Mouse (Mus musculus) hindbrain, embryonic 10.5 days (tissue): ENCODE measurements at regions not wholly inside any gene's neighbourhood (a gene's known extent, or its start where the extent isn't known, plus 50 kb on each side); places are given as distances from the start of the nearest gene placed in this dataset.

Source experiments
- DNase-seq: peaks from one replicate; pipeline ENCODE4 v3.0.0-alpha.2; 2017; ENCODE audit warnings: low spot score
- H3K27ac ChIP-seq: fragments of 300-500 bp; sonication (generic); 2 replicates; pipeline ENCODE4 v1.5.1; 2016; ENCODE audit warnings: mild to moderate bottlenecking, moderate library complexity
- H3K27me3 ChIP-seq: fragments of 300-500 bp; sonication (generic); 2 replicates; pipeline ENCODE4 v1.6.1; 2016; ENCODE audit warnings: mild to moderate bottlenecking; ENCODE audit not compliant: poor library complexity, insufficient read depth, severe bottlenecking
- H3K36me3 ChIP-seq: fragments of 300-500 bp; sonication (generic); 2 replicates; pipeline ENCODE4 v1.6.1; 2016; ENCODE audit warnings: mild to moderate bottlenecking, moderate library complexity
- H3K4me1 ChIP-seq: fragments of 300-500 bp; sonication (generic); replicated peaks from 2 replicates; pipeline ENCODE4 v1.6.1; 2016; ENCODE audit warnings: mild to moderate bottlenecking
- H3K4me3 ChIP-seq: fragments of 300-500 bp; sonication (generic); 2 replicates; pipeline ENCODE4 v1.5.1; 2016; ENCODE audit warnings: mild to moderate bottlenecking, moderate library complexity
- H3K9me3 ChIP-seq: fragments of 300-500 bp; sonication (generic); 2 replicates; pipeline ENCODE4 v1.6.1; 2016; ENCODE audit warnings: mild to moderate bottlenecking, moderate library complexity
- WGBS: fragments of 180-500 bp; shearing (Covaris S2); methylation state at CpG from one replicate; pipeline ENCODE4 v1.1.7; 2016; 5-methylcytosine and 5-hydroxymethylcytosine counted together

DNA sequence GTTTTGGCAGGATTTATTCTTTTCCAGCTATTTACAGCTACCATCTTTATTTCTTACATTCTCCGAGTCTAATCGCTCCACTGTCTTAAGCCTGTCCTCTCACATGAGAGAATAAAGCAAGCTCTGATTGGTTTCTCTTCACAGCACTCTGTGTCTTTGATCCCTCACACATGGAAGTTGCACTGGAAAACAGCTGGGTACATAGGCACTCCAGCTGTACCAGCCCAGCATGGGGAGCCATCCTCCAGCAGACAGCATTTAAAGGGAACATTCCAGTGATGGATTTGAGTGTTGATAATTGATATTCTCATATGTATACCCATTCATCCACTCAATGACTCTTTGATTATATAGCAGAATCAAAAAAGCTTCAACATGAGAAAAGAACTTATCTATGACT lies 300.2 kb upstream of the Nmur2 start:
- no peaks in the 10 kb centered on the region for H3K9me3 ChIP-seq
- WGBS, result 83% methylated on average over 2 of the region's 2 CpGs
- H3K4me1 ChIP-seq, result no peaks in the 10 kb centered on the region
- H3K4me3 ChIP-seq, result no peak overlapping the region
- no peaks in the 10 kb centered on the region for H3K36me3 ChIP-seq
- no peaks in the 10 kb centered on the region for H3K27me3 ChIP-seq
- no peak for DNase-seq
- H3K27ac ChIP-seq, result no peak overlapping the region

DNA sequence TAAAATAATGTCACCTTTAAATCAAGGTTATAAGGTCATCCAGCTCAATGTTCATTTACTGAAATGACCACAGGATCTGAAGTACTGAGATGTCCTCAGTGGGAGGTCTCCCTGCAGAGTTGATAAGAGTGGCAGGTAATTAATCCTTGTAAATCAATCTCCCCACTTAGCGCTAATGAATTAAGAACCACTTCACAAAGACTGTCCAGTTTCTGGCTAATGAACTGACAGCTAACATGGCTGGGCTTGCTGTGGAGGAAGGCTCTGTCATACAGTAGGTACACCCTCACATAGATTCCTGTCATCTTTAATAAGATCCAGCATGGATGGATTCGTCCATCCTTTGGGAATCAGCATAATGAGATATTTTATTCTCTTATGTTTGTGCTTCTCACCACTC lies 297.7 kb upstream of the Nmur2 start:
- Histone ChIP-seq H3K4me3 (no peak overlapping the region), H3K27ac (no peak overlapping the region), H3K9me3 (no peaks in the 10 kb centered on the region), H3K27me3 (no peaks in the 10 kb centered on the region), H3K4me1 (no peaks in the 10 kb centered on the region), H3K36me3 (no peaks in the 10 kb centered on the region)
- 83% methylated on average over 2 of the region's 2 CpGs for WGBS
- no peak for DNase-seq

DNA sequence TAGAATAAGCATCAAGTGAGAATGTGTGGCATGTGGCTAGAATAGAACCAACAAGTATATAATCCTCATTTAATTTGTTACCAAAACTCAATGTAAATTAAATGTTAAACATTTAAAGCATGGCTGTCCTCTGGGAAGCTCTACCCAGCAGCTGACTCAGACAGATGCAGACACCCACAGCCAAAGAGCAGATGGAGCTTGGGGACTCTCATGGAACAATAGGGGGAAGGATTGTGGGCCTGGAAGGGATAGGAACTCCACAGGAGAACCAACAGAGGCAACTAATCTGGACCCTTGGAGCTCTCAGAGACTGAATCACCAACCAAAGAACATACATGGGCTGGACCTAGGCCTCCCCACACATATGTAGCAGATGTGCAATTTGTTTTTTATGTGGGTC lies 295.1 kb upstream of the Nmur2 start:
- H3K36me3 ChIP-seq, result no peaks in the 10 kb centered on the region
- H3K9me3 ChIP-seq, result no peaks in the 10 kb centered on the region
- H3K27me3 ChIP-seq, result no peaks in the 10 kb centered on the region
- no peak overlapping the region for H3K27ac ChIP-seq
- H3K4me1 ChIP-seq, result no peaks in the 10 kb centered on the region
- H3K4me3 ChIP-seq, result no peak overlapping the region
- no peak for DNase-seq

DNA sequence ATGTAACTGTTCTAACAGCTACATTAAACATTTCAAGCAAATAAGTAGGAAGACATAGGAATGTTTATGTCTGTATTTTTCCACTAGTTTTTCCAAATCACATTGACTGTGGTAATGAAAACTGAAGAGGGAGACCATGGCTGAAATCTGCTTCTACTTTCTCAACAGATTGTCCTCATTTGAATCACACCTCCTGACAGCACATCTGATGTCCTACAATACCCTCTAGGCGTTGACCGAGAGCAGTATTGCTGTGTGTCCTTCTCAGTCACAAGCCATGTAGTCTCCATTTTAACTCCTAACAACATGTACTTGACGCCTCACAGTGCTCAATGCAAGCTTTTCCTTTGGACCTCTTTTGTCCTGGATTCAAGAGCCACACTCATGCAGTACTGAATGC lies 279.5 kb upstream of the Nmur2 start:
- Histone ChIP-seq H3K27me3 (no peaks in the 10 kb centered on the region), H3K36me3 (no peaks in the 10 kb centered on the region), H3K4me3 (no peak overlapping the region), H3K27ac (no peak overlapping the region), H3K9me3 (no peaks in the 10 kb centered on the region), H3K4me1 (no peaks in the 10 kb centered on the region)
- 87% methylated on average over 3 of the region's 3 CpGs for WGBS
- no peak for DNase-seq

DNA sequence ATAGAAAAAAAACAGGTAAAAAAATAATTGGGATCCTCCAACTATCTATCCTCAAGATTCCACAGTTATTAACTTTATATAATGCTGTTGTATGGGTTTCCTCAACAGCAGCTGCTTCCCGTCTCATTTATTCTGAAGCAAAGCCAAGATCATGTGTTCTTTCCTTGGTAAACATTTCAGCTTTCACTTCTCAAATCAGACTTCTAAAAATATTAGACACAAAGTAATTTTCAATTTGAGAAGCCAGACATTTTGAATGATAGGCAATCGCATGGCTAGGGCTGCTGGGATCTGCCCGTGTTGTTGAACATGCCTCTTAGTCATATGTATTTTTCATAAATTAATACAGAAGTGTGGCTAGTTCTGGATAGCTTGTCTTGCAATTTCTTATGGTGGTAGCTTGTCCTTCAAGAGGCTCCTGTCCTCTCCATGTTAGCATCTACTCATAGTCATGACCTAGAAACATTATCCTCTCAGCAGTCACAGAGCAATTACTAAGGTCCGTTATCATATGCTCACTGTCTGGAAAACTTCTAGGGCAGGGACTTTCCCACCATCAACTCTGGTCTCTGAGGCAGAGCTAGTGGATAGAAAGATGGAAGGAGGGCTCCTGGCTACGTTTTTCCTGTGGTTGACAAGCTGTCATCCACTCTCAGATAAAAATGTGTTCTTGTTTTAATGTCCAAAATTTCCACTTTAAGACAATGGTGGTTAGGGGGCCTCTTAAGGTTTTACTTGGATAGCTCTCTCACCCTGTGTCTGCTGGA lies 274.6 kb upstream of the Nmur2 start:
- H3K36me3 ChIP-seq, result no peaks in the 10 kb centered on the region
- no peak overlapping the region for H3K4me3 ChIP-seq
- H3K27me3 ChIP-seq, result no peaks in the 10 kb centered on the region
- DNase-seq, result no peak
- H3K4me1 ChIP-seq, result no peaks in the 10 kb centered on the region
- no peak overlapping the region for H3K27ac ChIP-seq
- WGBS, result 81% methylated on average over 5 of the region's 5 CpGs
- H3K9me3 ChIP-seq, result no peaks in the 10 kb centered on the region

DNA sequence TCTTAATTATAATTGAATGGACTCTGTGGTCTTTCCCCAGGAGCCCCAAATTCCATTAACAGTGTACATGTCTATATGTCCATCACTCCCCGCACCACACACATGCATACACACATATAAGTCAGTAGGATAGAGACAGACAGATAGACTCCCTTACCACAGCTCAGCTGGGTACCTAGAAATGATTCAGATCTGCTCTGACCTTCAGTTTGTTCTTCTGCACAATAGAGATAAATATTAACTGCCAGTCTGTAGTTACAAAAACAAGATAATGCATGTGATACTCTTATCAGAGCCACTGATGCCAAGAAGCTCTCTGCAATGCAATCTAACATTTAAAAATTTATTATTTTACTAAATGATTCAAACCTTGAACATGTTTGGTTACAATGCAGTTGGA lies 268.7 kb upstream of the Nmur2 start:
- no peaks in the 10 kb centered on the region for H3K4me1 ChIP-seq
- H3K36me3 ChIP-seq, result no peaks in the 10 kb centered on the region
- no peaks in the 10 kb centered on the region for H3K9me3 ChIP-seq
- DNase-seq, result no peak
- WGBS, result 93% methylated on average over 1 of the region's 1 CpGs
- H3K27me3 ChIP-seq, result no peaks in the 10 kb centered on the region
- H3K27ac ChIP-seq, result no peak overlapping the region
- no peak overlapping the region for H3K4me3 ChIP-seq

DNA sequence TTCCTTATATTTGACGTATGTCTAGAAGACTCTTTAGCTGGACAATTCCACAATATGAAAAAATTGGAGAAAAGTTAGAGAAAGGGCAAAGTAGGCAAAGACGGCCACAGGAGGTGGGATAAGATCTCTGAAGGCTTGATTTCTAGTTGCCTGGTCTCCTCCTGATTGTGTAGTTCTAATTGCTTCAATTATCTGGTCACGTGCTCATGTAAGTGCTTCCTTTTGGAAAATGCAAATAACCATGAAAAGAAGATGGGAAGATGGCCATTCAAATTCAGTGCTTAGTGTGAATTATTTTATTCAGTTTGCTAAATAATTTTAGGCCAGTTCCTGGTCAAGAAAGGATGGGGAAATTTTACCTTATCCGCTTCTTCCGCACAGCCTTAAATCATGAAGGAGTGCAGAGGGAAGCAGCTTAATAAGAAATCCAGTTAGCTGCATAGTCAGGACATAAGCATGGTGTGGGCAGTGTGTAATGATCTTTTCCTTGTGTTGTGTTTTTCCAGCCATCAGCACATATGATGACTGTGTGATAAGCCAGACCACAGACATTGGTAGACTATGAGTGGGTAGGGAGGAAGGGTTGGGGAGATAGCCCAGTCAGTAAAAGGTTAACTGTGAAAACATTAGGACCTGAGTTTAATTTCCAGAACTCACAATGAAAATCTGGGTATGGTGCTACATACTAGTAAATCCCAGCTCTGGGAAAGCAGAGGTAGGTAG lies 267.7 kb upstream of the Nmur2 start:
- Histone ChIP-seq H3K36me3 (no peaks in the 10 kb centered on the region), H3K4me3 (no peak overlapping the region), H3K27ac (no peak overlapping the region), H3K9me3 (no peaks in the 10 kb centered on the region), H3K4me1 (no peaks in the 10 kb centered on the region), H3K27me3 (no peaks in the 10 kb centered on the region)
- 92% methylated on average over 5 of the region's 5 CpGs for WGBS
- DNase-seq, result no peak

DNA sequence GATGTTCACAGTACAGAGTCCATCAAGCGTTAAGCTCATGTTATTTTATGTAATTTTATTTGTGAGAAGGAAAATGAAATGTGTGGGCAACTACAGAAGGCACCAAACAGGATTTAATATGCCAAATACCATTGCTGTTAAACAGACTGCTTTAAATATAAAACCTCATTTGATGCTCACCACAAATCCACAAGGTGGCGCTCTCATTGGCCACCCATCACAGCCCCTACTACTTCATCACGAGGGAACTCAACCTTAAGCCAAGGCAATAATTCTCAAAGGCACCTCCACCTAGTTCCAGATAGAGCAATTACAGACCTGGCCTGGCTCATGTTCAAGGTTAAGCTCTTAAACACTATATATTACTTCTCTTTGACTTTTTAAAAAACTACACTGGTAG lies 266.2 kb upstream of the Nmur2 start:
- no peak for DNase-seq
- Histone ChIP-seq H3K36me3 (no peaks in the 10 kb centered on the region), H3K9me3 (no peaks in the 10 kb centered on the region), H3K27me3 (no peaks in the 10 kb centered on the region), H3K27ac (no peak overlapping the region), H3K4me1 (no peaks in the 10 kb centered on the region), H3K4me3 (no peak overlapping the region)
- 31% methylated on average over 3 of the region's 3 CpGs for WGBS

DNA sequence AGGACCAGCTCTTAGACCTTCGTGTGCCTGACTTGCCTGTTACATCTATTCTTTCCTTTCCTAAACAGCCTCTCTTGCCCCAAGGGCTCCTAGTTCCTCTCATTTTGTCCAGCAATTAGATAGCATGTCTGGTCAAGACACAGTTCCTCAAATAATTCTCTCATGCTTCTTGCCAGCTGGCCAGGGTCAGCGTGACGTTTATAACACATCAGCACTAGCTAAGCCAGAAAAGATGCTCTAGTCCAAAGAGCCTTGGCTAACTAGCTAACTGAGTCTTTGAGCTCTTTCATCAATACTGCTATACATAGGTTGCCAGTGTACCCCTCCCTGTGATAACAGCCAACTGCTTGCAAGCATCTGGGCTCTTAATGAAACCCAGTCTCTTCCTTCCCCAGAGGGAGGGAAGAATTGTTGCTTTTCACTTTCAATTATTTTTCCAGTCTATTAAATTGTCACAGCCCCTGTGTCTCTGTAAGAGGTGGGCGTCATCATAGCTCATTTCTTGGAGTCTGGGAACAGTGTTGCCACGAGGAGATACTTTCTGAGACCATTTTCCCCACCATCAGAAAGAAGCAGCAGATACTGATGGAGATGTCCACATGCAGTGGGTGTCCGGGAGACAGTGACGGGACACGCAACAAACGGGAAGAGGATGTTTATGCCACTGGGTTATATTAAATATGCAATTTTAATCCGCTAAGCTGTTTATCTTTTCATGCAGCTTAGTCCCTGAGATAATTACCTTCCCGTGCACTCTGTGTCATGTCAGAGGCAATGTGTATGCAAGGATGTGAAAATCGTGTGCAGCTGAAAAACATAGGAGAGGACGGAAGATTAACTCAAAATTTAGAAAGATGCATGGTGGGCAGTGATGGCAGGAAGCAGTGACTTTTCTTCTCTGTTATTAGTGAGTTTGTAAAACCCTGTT lies 250.1 kb upstream of the Nmur2 start:
- Histone ChIP-seq H3K4me1 (no peaks in the 10 kb centered on the region), H3K4me3 (no peak overlapping the region), H3K36me3 (no peaks in the 10 kb centered on the region), H3K27ac (no peak overlapping the region), H3K9me3 (no peaks in the 10 kb centered on the region), H3K27me3 (no peaks in the 10 kb centered on the region)
- DNase-seq, result no peak
- 87% methylated on average over 13 of the region's 13 CpGs for WGBS

DNA sequence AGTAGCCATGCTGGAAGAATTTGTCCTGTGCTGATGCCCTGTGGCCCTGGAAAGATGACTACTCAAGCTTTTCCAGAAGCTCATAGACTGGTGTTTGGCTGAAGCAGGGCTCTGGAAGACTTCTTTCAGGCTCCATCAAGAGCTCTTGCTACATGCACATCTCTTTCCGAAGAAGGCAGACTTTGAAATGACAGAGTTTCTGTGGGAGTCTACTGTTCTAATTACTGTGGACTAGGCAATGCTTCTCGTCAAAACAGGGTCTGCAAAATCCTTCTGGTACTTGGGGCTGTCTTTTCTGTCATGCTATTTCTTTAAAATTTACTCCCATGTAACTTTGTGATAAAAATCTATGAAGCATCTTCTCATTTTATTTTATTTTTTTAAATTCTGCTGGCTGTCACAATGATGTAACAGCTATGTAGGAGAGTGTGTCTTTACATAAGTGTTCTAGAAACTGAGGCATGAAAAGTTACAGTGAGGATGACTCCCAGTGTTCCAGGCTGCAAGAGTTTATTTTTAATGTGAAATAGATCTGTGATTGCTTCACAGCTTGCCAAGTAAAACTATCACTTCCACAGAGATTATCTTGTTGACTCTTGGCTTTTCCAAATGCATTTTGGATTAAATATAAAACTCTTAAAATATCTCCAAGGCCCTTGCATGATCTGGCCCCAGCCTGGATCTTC lies 244.9 kb upstream of the Nmur2 start:
- no peaks in the 10 kb centered on the region for H3K36me3 ChIP-seq
- H3K4me3 ChIP-seq, result no peak overlapping the region
- no peaks in the 10 kb centered on the region for H3K27me3 ChIP-seq
- H3K4me1 ChIP-seq, result no peaks in the 10 kb centered on the region
- no peaks in the 10 kb centered on the region for H3K9me3 ChIP-seq
- WGBS, result 88% methylated on average over 2 of the region's 2 CpGs
- DNase-seq, result no peak
- no peak overlapping the region for H3K27ac ChIP-seq

DNA sequence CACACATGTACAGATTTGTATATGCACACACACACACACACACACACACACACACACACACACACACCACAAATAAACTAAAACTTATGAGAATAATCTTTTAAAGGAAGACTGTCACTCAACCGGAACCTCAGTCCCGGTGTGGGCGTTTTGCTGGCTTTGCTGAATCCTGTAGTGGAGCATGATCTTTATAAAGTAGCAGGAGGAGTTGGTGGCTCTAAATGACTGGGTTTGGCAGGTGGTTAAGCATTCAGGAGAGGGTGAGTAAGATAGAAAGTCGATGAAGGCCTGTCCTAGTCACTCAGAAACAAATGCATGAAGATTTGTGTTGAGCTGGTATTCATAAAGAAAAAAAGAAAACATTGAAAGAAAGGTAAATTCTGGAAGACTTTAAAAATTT lies 240.4 kb upstream of the Nmur2 start:
- H3K27me3 ChIP-seq, result no peaks in the 10 kb centered on the region
- no peak overlapping the region for H3K4me3 ChIP-seq
- no peaks in the 10 kb centered on the region for H3K36me3 ChIP-seq
- H3K9me3 ChIP-seq, result no peaks in the 10 kb centered on the region
- H3K27ac ChIP-seq, result no peak overlapping the region
- DNase-seq, result no peak
- WGBS, result 81% methylated on average over 4 of the region's 4 CpGs
- no peaks in the 10 kb centered on the region for H3K4me1 ChIP-seq

DNA sequence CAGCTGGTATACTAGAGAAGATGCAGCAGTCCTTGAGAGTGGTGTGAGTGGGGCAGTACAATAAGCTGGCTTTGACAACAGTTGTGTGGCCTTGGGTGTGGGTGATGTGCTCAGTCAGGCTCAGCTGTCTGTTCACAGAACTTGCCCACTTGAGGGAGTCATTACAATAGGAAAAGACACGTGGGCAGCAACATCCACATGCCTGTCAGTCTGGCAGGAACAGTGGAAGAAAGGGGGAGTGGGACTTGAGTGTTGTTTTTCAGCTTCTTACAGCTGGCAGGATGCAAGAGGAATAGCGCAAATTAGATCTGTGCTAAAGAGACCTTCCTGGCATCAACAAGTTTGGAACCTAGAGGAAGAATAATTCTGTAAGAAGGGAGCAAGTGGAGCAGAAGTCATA lies 239.4 kb upstream of the Nmur2 start:
- no peaks in the 10 kb centered on the region for H3K27me3 ChIP-seq
- no peaks in the 10 kb centered on the region for H3K36me3 ChIP-seq
- DNase-seq, result no peak
- H3K27ac ChIP-seq, result no peak overlapping the region
- WGBS, result 51% methylated on average over 2 of the region's 2 CpGs
- no peaks in the 10 kb centered on the region for H3K9me3 ChIP-seq
- no peak overlapping the region for H3K4me3 ChIP-seq
- H3K4me1 ChIP-seq, result no peaks in the 10 kb centered on the region
